Mouse (Mus musculus) E14TG2a.4 (cell line): ENCODE data around the gene 4921524J17Rik.
A peak's percentile ranks its signal among the peaks of the same experiment; 100 is the strongest.

Experiments used
- H3K27me3 ChIP-seq: 2 replicates; pipeline ENCODE4 v1.6.1; 2014; ENCODE audit warnings: low read length, control low read depth; ENCODE audit not compliant: insufficient read depth
- H3K36me3 ChIP-seq: 2 replicates; pipeline ENCODE4 v1.6.1; 2014; ENCODE audit warnings: low read length, control low read depth; ENCODE audit not compliant: insufficient read depth
- H3K4me1 ChIP-seq: replicated peaks from 2 replicates; pipeline ENCODE4 v1.6.1; 2014; ENCODE audit warnings: low read depth, low read length, control low read depth
- H3K4me3 ChIP-seq: replicated peaks from 2 replicates; pipeline ENCODE4 v1.5.1; 2014; ENCODE audit warnings: mild to moderate bottlenecking, low read length
- H3K9me3 ChIP-seq: 2 replicates; pipeline ENCODE4 v1.6.1; 2014; ENCODE audit warnings: low read length, control low read depth
- CTCF ChIP-seq: conservative IDR thresholded peaks from 2 replicates; pipeline ENCODE4 v1.5.1; 2014; ENCODE audit warnings: low read length
- NANOG ChIP-seq: IDR thresholded peaks from 2 replicates; pipeline ENCODE4 v1.6.1; 2014; ENCODE audit warnings: borderline replicate concordance, low read length, mixed read lengths
- POU5F1 ChIP-seq: IDR thresholded peaks from 2 replicates; pipeline ENCODE4 v1.6.1; 2014; ENCODE audit warnings: low read length, borderline replicate concordance

Gene 4921524J17Rik

DNA sequence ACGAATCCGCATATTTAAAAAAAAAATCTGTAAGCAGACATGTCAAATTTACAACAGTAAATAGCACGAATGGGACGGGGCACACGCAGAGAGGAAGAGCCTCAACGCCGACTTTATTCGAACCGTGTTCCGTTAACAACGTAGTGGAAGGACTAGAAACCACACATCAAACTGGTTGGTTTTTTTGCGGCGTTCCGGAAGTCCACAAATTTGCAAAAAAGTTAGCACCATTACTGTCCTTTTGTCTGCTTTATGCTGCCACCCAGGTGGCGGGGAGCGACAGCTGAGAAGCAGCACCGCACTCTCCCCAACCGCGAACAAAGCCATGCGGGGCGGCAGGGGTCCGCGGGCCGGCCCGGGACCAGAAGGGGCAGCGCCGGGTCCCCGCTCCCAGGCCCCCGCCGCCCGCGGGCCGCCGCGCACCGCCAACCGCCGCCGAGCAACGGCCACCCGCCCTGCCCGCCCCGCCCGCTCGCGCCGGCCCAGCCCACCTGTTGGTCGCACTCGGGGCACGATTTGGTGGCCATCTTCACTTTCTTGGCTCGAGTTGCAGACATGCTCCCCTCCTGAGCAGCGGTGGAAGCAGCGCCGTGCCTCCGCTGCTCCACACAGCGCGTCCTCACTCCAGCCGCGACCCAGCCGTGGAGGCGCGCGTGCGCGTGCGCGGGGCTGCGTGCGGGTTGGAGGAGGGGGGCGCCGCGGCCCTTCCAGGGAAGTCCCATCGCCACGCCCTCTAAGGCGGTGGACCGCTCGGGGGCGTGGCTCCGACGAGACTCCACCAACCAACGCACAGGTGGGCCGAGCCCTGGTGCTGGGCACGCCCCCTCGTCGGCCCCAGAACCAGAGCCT, at the start of gene 4921524J17Rik:
Gene 4921524J17Rik, minus strand, starts transcription at position 666 of the 849 bp plus-strand sequence.
- no peak for TF ChIP-seq CTCF
- Histone ChIP-seq H3K4me3 (peak within 1 kb of the TSS; percentile 88), H3K9me3 (peaks cover 3% of the 10 kb centered on the region; the same call in 1 of the 2 replicates), H3K4me1 (peaks cover 66% of the 10 kb centered on the region), H3K27me3 (no peaks in the 10 kb centered on the region), H3K36me3 (peaks cover 4% of the 10 kb centered on the region; the same call in 1 of the 2 replicates)

DNA sequence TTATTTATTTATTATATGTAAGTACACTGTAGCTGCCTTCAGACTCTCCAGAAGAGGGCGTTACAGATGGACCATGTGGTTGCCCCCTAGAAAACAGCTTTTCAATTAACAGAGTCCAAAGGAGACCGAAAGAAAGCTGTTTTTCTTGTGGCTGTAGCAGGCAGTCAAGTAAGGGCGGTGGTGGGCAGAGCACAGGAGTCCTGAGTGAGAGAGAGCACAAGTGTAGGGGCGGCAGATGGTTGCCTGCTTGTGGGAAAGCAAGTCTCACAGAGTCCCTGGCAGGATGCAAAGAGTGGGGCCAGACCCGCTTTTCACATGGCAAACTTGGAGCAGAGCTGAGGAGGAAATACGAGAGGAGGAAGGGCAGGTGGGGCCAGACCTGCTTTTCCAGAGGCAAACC, 49.8 kb upstream of the 4921524J17Rik start:
- H3K27me3 ChIP-seq = no peaks in the 10 kb centered on the region
- TF ChIP-seq NANOG (no peak), CTCF (peak; percentile 21)

DNA sequence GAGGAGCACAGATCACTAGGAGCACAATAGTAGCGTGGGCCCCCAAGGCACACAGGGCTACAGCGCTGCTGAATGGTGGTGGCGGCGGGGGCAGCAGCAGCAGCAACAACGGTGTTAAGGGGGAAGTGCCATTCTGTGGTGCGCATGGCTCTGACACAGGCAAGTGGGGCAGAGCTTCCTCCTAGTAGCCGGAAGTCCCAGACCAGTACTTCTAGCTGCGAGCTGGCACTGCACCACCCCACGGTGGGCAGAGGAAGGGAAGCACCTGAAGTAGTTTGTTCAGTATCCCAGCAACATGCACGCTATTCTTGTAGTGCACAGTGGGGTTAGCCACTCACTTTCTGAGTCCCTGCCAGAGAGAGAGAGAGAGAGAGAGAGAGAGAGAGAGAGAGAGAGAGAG, 49.3 kb upstream of the 4921524J17Rik start:
- Histone ChIP-seq H3K4me1 (peaks cover 51% of the 10 kb centered on the region), H3K4me3 (peak overlapping the region; percentile 70), H3K9me3 (peaks cover 5% of the 10 kb centered on the region), H3K27me3 (no peaks in the 10 kb centered on the region), H3K36me3 (no peaks in the 10 kb centered on the region)
- TF ChIP-seq NANOG (no peak), POU5F1 (no peak), CTCF (no peak)

More for the DNA sequence above, 49.8 kb upstream of the 4921524J17Rik start:
- Histone ChIP-seq H3K4me1 (peaks cover 51% of the 10 kb centered on the region), H3K4me3 (peak overlapping the region; percentile 62), H3K36me3 (no peaks in the 10 kb centered on the region), H3K9me3 (peaks cover 5% of the 10 kb centered on the region)

DNA sequence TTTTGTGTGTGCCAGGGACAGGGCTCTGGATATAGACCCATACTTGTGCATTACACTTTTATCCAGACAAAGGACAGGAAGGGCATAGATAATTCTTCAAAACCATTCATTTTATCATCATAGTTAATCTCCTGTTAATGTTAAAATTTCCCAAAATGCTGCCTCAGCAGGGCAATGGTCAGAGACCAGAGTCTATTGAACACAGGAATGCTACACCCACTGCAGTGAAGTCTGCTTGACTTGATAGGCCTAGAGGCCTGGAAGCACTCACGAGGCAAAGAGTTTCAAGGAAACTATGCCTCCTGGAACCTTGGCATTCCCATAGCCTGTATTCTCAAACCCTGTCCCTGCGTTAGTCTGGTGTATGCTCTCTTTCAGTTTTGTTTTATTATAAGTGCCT, 47.1 kb upstream of the 4921524J17Rik start:
- TF ChIP-seq NANOG = no peak
- TF ChIP-seq CTCF = no peak
- no peak for TF ChIP-seq POU5F1
- Histone ChIP-seq H3K27me3 (no peaks in the 10 kb centered on the region), H3K4me3 (no peak overlapping the region), H3K36me3 (no peaks in the 10 kb centered on the region), H3K4me1 (peaks cover 56% of the 10 kb centered on the region), H3K9me3 (peaks cover 6% of the 10 kb centered on the region)

DNA sequence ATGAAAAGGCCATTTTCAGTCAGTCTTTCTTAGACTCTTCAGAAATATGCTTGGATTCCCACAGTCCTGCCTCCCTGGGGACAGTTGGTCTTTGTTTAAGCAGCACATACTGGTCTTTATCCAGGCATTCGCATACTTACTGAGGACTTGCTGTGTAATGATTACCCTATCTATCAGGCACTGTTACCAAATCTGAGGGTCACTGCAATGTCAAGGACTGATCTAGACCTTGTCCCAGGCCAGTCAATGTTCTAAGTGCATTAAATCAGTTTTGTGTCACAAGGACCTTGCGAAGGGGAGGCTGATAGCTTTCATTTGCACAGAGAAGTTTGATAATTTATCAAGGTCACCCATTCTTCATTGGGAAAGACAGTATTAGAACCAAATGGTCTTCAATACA, 45.8 kb upstream of the 4921524J17Rik start:
- peaks cover 52% of the 10 kb centered on the region for H3K4me1 ChIP-seq

DNA sequence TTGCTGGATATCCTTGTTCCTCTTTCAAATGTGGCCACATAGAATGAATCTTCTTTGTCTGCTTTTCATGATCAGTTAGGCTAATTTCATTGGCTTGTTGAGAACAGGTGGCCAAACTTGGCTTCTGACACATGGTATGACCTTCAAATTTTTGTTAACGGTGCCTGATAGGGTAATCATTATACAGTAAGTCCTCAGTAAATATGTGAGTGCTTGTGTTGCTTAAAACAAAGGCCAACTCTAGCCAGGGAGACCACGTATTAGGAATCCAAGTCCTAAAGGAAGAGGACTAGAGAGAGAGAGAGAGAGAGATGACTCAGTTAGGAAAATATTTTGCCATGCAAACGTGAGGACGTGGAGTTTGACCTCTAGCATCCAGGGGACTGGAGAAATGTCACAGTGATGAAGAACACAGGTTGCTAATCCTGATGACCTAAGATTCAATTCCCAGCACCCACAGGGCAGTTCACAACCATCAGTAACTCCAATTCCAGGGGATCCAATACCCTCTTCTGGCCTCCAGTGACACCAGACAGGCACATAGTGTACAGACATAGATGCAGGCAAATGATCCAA, 44.4 kb upstream of the 4921524J17Rik start:
- H3K4me1 ChIP-seq = peaks cover 49% of the 10 kb centered on the region
- no peak for TF ChIP-seq POU5F1
- no peak for TF ChIP-seq NANOG
- no peak for TF ChIP-seq CTCF
- H3K9me3 ChIP-seq = peaks cover 12% of the 10 kb centered on the region
- no peaks in the 10 kb centered on the region for H3K27me3 ChIP-seq
- no peaks in the 10 kb centered on the region for H3K36me3 ChIP-seq
- H3K4me3 ChIP-seq = no peak overlapping the region

More for the DNA sequence above, 45.8 kb upstream of the 4921524J17Rik start:
- no peaks in the 10 kb centered on the region for H3K36me3 ChIP-seq
- H3K4me3 ChIP-seq = no peak overlapping the region; the same call in 1 of the 2 replicates
- H3K9me3 ChIP-seq = peaks cover 12% of the 10 kb centered on the region
- 0 out of 2 replicates have a peak, but pooled peaks have one; percentile 30 for TF ChIP-seq NANOG
- no peak for TF ChIP-seq POU5F1
- no peaks in the 10 kb centered on the region for H3K27me3 ChIP-seq

DNA sequence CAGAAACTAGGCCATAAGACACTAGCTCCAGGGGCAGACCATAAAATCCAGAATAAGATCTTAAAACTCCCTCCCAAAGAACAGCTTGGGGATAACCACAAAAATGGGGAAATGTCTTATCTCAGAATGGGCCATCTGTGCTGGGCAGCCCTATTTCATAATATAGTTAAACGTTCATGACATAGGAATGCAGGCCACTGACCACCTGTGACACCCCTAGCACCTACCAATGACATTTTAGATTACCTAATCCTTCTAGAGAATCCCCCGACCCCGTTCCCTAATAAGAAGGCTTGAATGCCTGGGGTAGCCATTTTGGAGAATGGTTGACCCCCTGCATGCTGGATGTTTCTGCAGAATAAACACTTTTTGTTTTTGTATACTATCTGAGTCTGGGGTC, 42.3 kb upstream of the 4921524J17Rik start:
- peaks cover 61% of the 10 kb centered on the region for H3K4me1 ChIP-seq
- no peak for TF ChIP-seq CTCF
- no peak for TF ChIP-seq POU5F1
- no peak for TF ChIP-seq NANOG
- H3K9me3 ChIP-seq = peaks cover 18% of the 10 kb centered on the region
- H3K27me3 ChIP-seq = no peaks in the 10 kb centered on the region
- no peak overlapping the region for H3K4me3 ChIP-seq
- no peaks in the 10 kb centered on the region for H3K36me3 ChIP-seq

DNA sequence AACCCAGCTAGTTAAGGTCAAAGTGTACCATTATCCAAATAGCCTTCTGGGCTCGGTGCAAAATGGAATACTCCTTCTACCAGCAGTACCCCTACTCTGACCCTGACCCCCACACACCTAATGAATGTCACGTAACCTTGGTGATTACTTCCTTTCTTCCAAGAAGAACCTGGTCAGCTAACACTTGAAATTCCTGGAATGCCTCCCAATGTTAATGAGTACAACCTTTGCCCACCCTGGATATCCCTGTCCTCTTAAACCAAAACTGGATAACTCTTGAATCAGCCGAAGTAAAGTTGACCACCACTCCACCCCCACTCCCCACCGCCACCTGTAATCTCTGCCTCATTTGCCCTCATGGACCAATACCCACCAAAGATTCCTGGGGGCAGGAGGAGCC, 40.6 kb upstream of the 4921524J17Rik start:
- Histone ChIP-seq H3K36me3 (no peaks in the 10 kb centered on the region), H3K4me1 (peaks cover 67% of the 10 kb centered on the region), H3K9me3 (peaks cover 18% of the 10 kb centered on the region), H3K27me3 (no peaks in the 10 kb centered on the region), H3K4me3 (peak overlapping the region; percentile 52)
- no peak for TF ChIP-seq POU5F1
- peak; percentile 66; the same call in 1 of the 2 replicates for TF ChIP-seq NANOG
- TF ChIP-seq CTCF = no peak
